Mouse (Mus musculus) monocyte, adult 2 months (primary cell): Measurements from ENCODE around the gene Nudt4.
A peak's percentile ranks its signal among the peaks of the same experiment; 100 is the strongest.

ENCODE experiments used
- DNase-seq, 2 experiments: peaks; one replicate each; pipeline ENCODE4 v3.0.0; 2022; ENCODE audit warnings: low spot score in 2 of 2, low read depth in 1 of 2

Nudt4 gene

DNA sequence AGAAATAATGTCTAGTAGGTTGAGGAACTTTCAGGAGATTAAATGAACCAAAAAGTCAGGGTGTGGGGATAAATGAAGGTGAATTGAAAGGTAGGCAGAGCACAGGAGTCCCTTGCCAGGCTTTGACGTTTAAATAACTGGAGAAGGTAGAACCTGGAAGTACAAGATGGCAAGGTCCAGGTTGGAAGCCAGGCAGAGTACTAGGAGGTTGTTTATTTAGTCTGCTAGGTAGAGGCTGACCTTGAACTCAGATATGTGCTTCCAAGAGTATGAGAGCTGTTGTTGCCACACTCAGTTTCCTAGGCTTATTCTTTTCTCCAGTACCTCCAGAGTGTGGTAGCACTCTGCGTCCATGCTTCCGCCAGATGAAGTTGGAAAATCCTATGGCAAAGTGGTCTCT, 24.1 kb downstream of the Nudt4 start:
- no peak for DNase-seq

DNA sequence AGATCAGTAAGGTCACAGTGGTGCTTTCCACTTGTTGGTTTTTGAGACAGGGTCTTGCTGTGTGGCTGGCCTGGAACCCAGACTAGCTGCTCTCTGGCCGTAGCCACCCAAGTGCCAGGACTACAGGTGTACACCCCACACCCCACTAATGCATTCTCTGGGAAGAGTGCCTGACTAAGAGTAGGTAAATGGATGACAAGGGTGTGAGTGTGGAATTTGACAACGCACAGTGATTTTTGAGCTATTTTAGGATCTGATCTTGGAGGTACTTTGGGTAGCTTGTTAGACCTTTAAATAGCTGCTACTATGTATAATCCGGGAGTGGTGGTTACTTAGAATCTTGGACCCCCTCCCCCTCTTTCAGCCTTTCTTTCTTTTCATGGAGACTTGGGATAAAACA, 24.7 kb downstream of the Nudt4 start:
- DNase-seq = no peak

DNA sequence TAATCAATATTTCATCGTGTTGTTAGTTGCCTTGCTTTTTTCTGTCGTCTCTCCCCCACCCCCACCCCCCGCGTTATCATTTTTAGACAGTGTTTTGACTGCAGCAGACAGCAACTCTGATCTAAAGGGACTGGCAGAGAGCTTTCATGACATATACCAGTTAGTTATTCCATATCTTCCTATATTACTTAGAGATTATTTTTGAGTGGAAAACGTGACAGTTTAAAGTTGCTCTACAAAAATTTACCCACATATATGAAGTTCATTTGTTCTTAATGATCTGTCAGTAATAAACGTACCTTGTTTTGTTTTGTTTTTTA, 27.8 kb downstream of the Nudt4 start:
- DNase-seq = no peak

DNA sequence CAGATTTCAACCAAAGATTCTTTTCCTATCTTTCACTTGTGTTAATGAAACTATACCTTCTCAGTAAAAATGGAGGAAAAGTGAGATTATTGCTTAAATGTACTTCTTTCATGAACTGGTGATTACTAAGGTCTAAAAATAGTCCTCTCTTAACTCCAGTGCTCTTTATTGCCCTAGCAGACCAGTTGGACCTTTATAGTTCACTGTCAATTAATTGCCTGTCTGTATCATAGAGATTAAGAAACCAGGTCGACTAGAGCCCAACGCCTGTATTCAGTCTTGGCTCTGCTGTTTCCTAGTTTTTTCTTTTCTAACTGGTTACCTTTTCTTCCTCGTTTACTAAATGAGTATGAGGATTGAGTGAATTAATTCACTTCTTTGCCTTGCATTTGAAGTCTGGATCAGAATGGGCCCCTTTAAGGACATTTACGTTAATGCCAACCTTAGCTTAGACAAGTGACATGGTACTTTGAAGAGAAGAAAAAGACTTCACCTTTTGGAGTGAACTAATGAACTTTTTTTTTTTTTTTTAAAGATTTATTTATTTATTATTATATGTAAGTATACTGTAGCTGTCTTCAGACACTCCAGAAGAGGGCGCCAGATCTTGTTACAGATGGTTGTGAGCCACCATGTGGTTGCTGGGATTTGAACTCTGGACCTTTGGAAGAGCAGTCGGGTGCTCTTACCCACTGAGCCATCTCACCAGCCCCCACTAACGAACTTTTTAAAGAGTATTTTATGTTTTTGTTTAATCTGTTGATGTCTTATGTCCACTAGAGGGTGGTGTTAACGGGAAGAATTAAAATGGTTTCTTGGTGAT, 28.3 kb downstream of the Nudt4 start:
- DNase-seq = no peak

DNA sequence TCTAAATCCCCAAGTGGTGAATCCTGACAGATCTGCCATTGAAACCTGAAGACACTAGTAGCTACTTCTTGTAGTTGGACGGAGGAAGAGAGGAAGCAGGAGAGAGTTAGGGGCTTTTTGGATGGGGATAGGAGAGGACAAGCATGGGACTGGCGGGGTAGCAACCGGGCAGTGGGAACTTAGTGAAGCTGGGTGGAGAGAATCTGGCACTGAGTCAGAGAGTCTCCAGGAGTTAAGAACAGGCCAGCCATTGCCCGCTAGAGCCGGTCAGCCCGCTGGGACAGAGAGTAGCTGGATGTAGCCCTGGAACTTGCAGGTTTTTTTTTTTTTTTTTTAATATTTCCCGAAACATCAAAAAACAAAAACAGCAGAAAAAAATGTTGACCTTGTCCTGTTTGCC, 30.6 kb downstream of the Nudt4 start:
- DNase-seq = no peak

DNA sequence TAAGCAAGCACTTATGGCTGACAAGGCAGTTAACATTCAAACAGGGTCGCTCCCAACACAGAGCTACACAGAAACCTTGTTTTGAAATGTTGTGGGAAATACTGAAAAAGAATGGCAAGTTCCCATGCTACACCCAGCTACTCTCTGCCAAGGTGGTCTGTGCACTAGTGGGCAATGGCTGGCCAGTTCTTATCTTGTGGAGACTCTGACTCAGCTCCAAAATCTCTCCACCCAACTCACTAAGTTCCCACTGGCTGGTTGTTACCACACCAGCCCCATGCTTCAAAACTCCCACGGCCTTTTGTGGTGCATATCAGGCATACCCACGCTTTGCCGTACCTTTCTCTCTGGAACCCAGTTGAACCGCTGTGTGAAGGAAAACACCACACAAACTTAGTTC, 31.0 kb downstream of the Nudt4 start:
- no peak for DNase-seq

DNA sequence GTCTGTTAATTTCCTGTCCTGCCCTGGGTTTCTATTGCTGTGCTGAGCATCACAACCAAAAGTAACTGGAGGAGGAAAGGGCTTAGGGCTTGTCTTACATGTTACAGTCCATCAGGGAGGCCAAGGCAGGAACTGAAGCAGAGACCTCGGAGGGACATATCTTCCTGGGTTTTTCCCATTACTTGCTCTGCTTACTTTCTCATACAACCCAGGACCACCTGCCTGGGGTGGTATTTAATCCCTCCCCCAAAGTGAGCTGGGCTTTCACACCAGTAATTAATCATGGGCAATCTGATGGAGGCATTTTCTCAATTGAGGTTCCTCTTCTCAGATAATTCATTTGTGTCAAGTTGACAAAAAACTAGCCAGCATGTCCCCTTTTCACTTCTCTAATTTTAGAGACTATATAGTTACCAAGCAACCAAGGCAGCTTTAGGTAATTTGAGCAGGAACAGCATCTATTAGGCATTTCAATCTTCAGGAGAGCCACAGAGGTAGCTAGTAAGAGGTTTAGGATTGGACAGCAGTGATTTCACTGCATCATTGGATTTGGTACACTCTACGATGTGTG, 33.3 kb downstream of the Nudt4 start:
- no peak for DNase-seq

DNA sequence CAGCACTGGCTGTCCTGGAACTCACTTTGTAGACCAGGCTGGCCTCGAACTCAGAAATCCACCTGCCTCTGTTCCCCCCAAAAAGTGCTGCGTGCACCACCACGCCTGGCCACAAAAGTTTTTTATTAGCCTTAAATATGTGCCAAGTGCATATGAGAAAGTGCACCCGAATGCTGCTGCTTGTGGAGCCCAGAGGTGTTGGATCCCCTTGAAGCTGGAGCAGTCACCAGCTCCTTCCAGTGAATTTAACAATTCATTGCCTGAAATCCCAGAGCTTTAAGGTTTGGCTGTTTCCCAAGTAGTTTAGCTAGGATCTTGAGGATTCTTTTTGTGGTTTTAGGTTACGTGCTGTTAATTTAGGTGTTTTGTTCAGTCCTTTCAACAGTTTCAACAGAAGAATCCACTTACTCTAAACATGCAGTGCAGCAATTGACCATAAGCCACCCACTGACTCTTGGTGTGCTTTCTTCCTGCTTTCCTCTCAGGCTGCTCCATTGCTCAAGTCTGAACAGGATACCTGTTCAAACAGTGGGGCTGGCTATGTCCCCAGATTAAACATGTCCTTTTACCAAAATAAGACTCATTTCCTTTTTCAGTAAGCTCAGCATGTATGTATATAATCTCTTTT, 37.3 kb downstream of the Nudt4 start:
- no peak for DNase-seq

DNA sequence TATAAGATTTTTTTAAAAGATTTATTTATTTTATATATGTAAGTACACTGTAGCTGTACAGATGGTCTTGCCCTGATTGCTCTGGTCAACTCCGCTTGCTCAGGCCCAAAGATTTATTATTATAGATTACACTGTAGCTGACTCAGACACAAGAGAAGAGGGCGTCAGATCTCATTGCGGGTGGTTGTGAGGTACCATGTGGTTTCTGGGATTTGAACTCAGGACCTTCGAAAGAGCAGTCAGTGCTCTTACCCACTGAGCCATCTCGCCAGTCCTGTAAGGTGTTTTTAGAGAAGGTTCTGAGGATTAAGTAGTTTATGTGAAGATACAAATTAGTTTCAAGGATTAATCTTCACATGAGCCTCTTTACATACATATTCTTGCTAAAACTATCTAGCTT, 38.1 kb downstream of the Nudt4 start:
- DNase-seq = no peak

DNA sequence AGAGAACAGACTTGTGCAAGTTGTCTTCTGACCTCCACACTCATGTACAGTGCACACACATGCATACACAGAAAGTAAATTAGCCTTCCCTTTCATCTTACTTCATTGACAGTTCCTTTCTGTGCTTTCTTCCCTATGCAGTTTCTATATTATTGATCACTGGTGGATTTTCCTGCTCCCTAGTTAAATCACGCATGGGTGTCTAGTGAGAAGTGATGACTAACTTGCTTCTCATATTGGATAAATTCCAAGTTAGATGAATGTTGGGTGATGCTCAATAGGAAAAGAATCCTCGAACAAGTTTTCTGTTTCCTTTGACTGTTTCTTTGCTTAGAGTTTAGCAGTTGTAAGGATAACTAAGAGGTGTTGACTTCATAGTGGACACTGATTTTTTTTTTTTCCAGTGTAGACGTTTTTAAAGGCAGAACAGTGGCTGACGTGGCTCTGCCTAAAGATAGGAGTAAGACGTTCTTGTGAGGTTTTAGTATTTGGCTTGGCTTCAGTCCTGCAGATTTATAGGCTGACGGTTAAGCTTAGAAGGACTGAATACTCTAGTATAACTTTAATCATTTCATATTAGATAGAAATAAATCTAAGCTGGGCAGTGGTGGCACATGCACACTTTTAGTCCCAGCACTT, 38.8 kb downstream of the Nudt4 start:
- DNase-seq = no peak

DNA sequence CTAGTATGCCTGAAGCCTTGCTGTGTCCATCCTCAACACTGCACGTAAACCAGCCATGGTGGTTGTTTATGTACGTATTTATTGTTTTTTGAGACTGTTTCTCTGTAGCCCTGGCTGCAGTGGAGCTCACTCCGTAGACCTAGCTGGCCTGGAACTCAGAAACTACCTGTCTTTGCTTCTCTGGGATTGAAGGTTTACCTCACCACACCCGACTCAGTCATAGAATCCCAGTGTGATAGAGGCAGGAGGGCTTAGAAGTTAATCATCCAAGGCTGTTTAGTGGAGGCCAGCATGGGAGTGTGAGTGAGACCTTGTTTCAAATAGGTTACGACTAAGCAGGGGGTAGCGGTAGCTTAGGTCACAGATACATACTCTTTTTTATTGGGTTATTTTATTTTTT, 46.3 kb downstream of the Nudt4 start:
- DNase-seq = no peak

DNA sequence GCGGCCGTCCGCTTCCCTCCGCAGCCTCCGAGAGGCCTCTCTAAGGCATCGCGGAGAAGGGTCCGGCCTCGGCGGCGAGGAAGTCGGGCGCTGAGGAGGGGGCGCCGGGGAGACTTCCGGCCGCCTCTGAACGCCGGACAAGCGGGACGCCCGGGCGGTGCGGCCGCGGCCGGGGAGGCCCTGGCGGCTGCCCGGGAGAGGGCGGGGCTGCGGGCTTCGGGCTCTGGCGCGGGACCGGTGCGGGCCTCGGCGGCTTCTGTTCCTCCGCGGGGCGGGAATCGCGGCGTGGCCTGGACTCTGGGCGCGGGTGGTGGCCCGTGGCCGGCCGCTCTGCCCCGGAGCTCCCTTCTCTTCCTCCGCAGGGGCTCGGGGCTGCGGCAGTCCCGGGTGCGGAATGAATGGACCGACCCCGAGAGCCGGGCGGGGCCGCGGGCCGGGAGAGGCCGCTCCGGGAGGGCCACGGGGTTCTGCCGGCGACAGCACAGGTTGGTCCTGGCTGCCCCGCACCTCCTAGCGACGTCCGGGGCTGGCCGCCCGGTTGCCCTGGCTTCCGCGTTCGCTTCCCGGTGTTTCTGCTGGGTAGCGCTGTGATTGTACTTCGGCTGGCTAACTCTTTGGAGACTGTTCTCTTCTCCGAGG, 48.5 kb downstream of the Nudt4 start:
- DNase-seq = peak in 1 of 2 experiments; percentile 22

DNA sequence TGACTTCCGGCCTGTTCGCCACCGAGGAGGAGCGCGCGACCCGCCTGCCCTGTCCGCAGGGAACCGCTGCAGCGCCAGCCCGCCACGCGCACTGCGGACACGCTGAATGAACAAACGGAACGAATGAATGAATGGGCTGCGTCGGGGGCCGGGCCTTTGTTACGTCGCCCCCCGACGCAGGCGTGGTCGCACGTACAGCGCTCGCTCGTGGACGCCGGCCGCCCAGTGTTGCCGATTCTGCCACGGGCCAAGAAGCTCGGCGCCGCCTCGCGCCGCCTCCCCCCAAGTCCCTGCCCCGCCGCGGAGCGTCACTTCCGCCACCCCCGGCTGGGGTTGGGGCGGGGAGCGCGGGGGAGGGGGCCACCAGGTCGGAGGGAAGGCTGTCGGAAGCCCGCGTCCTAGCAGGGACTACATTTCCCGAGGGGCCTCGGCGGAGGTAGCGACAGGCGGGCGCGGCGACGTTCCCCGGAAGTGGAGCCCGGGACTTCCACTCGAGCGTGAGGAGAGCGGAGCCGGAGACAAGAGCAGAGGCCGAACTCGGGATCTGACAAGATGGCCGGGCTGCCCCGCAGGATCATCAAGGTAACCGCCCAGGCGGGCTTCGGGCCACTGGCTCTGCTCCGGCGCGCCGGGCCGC, 49.2 kb downstream of the Nudt4 start, which contains the start of gene Ube2n:
Ube2n (plus strand) TSS at position 490 of the 637 bp plus-strand sequence.
- peak; percentile 91 to 95 for DNase-seq

DNA sequence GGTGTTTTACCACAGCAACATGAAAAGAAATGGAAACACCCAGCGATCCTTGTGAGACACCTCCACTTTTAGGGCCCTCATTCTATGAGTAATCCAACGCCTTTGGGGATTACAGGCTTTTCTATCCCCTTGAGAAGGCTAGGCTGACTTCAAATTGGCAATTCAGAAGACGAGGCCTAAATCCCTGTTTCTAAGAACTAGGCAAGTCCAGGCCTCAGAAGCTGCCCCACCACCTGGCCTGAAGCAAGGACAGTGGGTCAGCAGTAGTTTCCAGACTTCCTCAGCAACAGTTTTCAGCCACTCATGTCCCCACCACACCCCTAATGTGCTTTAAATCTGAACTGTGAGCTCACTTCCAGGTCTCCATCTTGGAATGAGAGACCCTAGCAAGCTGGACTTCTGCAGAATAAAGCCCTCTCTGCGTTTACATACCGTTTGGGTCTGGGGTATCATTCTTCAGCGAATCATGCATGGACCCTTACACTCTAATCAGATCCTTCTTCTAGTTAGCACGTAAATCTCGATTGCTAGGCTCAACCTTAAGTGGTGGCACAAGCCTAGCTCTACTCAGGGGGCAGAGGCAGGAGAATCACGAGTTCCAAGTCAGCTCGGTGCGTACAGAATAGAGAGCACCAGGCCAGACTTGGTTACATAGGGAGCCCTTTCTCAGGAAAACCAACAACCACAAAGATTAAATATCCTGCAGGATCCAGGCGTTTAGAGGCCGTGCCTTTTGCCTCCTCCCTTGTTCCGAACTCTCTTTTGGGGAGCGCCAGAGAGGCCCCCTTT, 50.0 kb downstream of the Nudt4 start:
- no peak for DNase-seq

DNA sequence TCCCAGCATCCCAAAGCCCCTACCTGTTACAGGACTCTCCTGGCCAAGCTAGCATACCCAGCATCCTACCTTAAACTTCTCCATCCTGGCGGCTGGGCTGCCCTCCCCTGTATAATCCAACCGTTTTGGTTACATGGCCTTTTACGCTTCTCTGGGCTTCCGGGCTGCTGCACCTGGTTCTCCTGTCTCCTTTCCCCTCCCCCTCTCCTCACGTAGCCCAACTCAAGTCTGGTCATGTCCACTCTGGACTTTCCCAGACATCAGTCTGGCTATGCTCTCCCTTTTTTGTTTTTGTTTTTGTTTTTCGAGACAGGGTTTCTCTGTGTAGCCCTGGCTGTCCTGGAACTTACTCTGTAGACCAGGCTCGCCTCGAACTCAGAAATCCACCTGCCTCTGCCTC, 51.3 kb downstream of the Nudt4 start:
- DNase-seq = no peak

DNA sequence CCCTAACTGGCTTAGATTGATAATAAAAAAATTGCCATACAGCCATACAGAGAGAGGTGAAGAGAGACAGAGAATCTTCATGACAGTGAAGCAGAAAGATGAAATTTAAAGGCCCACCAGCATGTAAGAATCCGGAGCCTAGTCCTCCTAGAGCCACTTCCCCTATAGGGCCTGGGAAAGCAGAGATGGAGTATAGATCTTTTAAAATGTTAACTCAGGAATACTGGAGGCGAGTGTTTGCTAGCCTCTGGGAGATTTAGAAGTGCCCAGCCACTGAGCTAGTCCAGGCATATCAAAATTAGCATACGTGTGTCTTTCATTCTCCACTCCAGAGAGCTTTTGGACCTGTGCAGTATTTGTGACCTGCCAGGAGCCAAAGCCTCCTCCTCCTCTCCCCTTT, 54.7 kb downstream of the Nudt4 start:
- no peak for DNase-seq

DNA sequence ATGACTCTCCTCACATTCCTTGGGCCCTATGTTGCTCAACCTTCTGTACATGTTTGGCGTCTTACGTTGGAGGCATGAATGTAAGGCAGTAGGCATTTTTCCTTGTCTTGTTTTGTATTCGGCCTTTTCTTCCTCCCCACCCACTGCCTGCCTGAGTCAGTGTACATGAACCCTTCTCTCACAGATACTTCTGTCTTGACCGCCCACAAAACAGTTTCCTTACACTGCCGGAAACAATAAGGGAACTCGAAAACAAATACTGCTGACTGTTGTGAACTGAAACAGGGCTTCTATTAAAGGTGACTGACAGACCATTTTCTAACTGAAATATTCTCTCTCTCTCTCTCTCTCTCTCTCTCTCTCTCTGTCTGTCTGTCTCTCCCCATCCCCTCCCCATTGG, 55.2 kb downstream of the Nudt4 start:
- DNase-seq = peak in 1 of 2 experiments; percentile 11

DNA sequence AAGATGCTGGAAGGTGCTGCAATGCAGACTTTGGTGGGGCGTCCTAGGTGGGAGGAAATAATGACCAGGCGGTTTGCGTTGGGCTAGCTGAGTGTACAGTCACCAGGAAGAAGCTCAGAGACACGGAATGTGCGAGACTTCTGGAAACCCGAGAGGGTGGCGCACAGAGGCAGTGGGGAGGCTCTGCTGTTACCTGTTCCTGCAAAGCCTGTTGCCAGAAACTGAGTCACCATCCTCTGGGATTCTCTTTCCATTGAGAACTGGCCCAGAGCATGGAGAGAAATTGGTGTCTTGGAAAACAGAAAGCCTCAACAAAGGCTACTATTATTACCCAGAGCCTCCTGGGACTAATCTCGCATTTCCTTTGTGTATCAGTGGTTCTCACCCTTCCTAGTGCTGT, 55.8 kb downstream of the Nudt4 start:
- DNase-seq = no peak

DNA sequence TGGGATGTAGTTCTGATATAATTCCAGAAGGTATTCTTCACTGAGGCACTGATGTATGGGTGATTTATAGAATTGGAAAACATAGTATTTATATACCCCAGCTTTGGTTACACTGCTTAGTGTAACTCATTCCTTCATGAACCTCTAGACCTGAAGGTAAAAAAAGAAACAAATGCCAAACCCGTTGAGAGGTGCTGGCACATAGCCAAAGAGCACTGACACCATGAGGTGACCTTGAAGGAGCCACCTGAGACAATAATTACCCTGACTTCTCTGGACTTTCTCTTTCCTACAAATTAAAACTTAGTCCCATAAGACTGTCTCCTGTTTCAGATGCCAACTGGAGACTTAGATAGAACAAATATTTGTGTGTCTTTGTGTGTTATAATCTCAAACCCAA, 59.6 kb downstream of the Nudt4 start:
- no peak for DNase-seq

DNA sequence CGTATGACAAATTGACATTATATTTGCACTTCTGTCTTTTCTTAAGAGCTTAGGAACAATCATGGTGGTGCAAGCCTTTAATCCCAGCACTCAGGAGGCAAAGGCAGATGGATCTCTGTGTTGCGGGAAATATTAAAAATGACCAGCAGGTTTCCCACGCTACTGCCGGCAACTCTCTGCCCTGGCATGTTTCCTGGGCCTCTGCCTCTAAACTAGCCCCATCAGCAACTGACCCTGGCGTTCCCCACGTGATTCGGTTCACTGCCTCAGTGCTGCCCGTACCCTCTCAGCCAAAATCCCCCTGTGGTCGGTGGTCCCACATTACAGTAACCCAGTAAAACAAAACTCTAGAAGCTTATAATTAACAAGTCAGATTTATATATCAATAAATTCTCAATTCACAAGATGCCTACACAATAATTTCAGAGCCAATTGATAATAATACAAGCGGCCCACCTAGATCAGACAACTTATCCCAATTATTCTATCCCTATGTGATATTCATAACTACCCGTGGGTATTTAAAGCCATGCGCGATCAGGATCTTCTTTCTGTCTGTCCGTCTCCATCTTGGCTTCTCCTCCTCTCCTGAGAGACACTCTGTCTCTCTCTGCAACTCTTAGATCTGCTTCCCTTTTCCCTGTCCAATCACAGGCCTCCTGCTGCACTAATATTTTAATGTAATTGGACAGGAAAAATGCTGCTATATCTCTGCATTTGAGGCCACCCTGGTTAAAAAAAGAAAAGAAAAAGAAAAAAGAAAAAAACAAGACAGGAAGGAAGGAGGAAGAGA, 60.3 kb downstream of the Nudt4 start:
- DNase-seq = no peak
